Mouse (Mus musculus) neutrophil, adult 83 days (primary cell): ENCODE results near the gene Akr1c21. TPM values are rescaled to one million over a fixed set of nuclear protein-coding genes. Genes with fewer than 3 reads are reported as not detected.

Source experiments
- total RNA-seq, 2 experiments: library from RNA; stranded (reverse); gene quantifications; one replicate each; pipeline ENCODE4 v1.2.4; 2023

Akr1c21 gene
- not detected for total RNA-seq

GRCm38 (mm10) chr13:4573871-4574270, at the start of gene Akr1c21:
Gene Akr1c21 (plus strand): TSS chr13:4574075.

GRCm38 (mm10) chr13:4608961-4609409, 35.1 kb downstream of the Akr1c21 start, which contains the start of gene Akr1e1:
Gene Akr1e1 (minus strand): TSS chr13:4609174.

Other genes with a start within 250 kb of the Akr1c21 start
- gene Akr1c6, start 139.8 kb upstream of the Akr1c21 start, total RNA-seq, result not detected
- gene Akr1c20, start 50.7 kb upstream of the Akr1c21 start, total RNA-seq, result not detected
- 1 to 10 TPM in 1 of 2 experiments, under 1 TPM in 1; 0.66 to 2.2 TPM for gene Akr1e1, start 35.1 kb downstream of the Akr1c21 start, total RNA-seq